Mouse (Mus musculus) hindbrain, embryonic 10.5 days (tissue): ENCODE results near the gene Olfr857. TPM values are rescaled to one million over a fixed set of nuclear protein-coding genes. Genes with fewer than 3 reads are reported as not detected.
"Not testable (repeated sequence)": the region's sequence is repeated elsewhere in the genome, so short reads cannot be mapped to it uniquely, and the experiment has no call there.

Source experiments
- DNase-seq: peaks from one replicate; pipeline ENCODE4 v3.0.0-alpha.2; 2017; ENCODE audit warnings: low spot score
- H3K27ac ChIP-seq: fragments of 300-500 bp; sonication (generic); 2 replicates; pipeline ENCODE4 v1.5.1; 2016; ENCODE audit warnings: mild to moderate bottlenecking, moderate library complexity
- H3K27me3 ChIP-seq: fragments of 300-500 bp; sonication (generic); 2 replicates; pipeline ENCODE4 v1.6.1; 2016; ENCODE audit warnings: mild to moderate bottlenecking; ENCODE audit not compliant: poor library complexity, insufficient read depth, severe bottlenecking
- H3K36me3 ChIP-seq: fragments of 300-500 bp; sonication (generic); 2 replicates; pipeline ENCODE4 v1.6.1; 2016; ENCODE audit warnings: mild to moderate bottlenecking, moderate library complexity
- H3K4me1 ChIP-seq: fragments of 300-500 bp; sonication (generic); replicated peaks from 2 replicates; pipeline ENCODE4 v1.6.1; 2016; ENCODE audit warnings: mild to moderate bottlenecking
- H3K4me3 ChIP-seq: fragments of 300-500 bp; sonication (generic); 2 replicates; pipeline ENCODE4 v1.5.1; 2016; ENCODE audit warnings: mild to moderate bottlenecking, moderate library complexity
- H3K9me3 ChIP-seq: fragments of 300-500 bp; sonication (generic); 2 replicates; pipeline ENCODE4 v1.6.1; 2016; ENCODE audit warnings: mild to moderate bottlenecking, moderate library complexity
- WGBS: fragments of 180-500 bp; shearing (Covaris S2); methylation state at CpG from one replicate; pipeline ENCODE4 v1.1.7; 2016; 5-methylcytosine and 5-hydroxymethylcytosine counted together
- polyA plus RNA-seq: library from polyadenylated mRNA; unstranded; fragments of >200 nt; fragmentation: Nextera tagmentation; extraction: Ambion mirVana; gene quantifications from 2 replicates; pipeline ENCODE4 v1.2.1, GENCODE M21; 2016

Olfr857 gene
- polyA plus RNA-seq = not detected in 2 replicates

DNA sequence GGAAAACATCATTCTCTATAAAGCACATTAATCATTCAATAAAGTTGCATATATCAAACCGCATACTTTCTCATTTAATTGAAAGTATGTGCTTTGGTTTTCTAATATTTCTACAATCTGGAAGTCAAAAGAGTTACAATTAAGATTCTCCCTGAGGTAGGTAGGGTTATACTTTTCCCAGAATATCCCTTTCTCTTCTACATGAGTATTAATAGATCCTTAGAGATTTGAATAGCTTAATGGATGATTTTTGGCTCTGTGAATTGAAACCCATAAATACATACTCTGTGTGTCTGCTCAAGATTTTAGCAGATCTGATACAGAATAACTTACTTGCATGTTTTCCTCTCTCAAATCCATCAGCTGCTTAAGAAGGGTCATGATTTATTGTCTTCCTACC is at the start of gene Olfr857:
TSS of gene Olfr857 (plus strand) at position 301 of the 400 bp plus-strand sequence.
- H3K27ac ChIP-seq = no peak within 1 kb of the TSS
- no peak within 1 kb of the TSS for H3K4me3 ChIP-seq
- WGBS = 90% methylated on average over 1 of the region's 1 CpGs
- H3K9me3 ChIP-seq = peaks cover 7% of the 10 kb centered on the region; the same call in 1 of the 2 replicates
- H3K27me3 ChIP-seq = no peaks in the 10 kb centered on the region
- H3K36me3 ChIP-seq = no peaks in the 10 kb centered on the region
- H3K4me1 ChIP-seq = no peaks in the 10 kb centered on the region
- no peak for DNase-seq

DNA sequence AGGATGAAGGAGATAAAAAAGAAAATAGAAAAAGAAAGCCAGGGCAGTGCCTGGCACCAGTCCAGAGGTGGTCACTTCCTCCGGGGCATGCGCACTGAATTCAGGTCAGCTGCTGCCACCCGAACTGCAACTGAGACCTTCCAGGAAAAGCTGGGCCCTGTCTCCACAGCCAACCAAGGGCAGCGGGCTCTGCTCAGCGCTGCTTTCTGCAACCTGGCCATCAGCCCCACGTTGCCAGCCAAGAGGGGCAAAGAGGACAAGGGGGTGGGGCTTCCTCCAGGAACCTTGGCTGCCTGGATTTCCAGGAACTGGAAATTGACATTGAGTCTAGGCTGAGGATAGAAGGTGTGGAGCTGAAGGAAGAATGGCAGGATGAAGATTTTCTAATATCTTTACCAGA is 19.0 kb upstream of the Olfr857 start:
- no peak for DNase-seq
- H3K4me3 ChIP-seq = no peak overlapping the region
- H3K36me3 ChIP-seq = no peaks in the 10 kb centered on the region
- WGBS = 86% methylated on average over 6 of the region's 6 CpGs
- no peaks in the 10 kb centered on the region for H3K27me3 ChIP-seq
- no peak overlapping the region for H3K27ac ChIP-seq
- H3K9me3 ChIP-seq = peaks cover 27% of the 10 kb centered on the region
- no peaks in the 10 kb centered on the region for H3K4me1 ChIP-seq

DNA sequence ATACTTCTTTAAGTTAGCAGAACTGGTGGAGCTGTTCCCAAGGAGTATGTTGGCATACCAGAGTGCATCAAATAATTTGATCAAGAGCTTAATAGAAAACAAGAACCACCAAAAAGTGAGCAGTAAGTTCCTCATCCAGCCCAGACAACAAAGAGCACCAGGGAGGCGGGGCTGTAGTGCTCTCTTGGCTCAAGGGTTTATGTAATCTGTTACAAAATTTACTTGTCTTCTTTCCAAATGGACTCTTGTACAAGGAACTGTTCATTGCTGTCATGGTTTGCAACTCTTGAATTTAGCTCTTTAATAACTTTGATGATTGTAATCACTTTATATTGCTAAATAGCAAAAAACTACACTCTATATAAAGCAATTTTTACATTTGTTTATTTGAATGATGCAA is 17.8 kb upstream of the Olfr857 start:
- Histone ChIP-seq H3K4me3 (no peak overlapping the region), H3K27ac (no peak overlapping the region), H3K9me3 (peaks cover 26% of the 10 kb centered on the region), H3K27me3 (no peaks in the 10 kb centered on the region), H3K36me3 (no peaks in the 10 kb centered on the region), H3K4me1 (no peaks in the 10 kb centered on the region)
- no peak for DNase-seq
- 89% methylated on average over 1 of the region's 1 CpGs for WGBS

DNA sequence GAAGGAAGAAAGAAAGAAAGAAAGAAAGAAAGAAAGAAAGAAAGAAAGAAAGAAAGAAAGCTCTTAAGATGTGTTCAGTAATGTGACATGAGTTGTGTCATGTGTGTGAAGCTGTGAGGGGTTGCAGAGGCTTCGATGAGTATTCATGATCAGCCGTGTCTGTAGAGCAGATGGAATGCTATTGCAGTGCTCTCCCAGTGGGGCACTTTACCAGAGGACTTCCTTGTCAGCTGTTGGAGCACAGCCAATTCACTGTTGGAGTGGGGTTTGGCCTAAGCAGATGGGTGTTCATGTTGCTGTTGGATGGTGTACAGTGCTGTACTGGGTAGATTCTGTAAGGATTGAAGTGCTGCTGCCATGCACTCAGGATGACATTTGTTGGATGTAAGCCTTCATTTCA is 16.8 kb upstream of the Olfr857 start:
- Histone ChIP-seq H3K4me3 (no peak overlapping the region), H3K27me3 (no peaks in the 10 kb centered on the region), H3K4me1 (no peaks in the 10 kb centered on the region), H3K36me3 (no peaks in the 10 kb centered on the region), H3K9me3 (peaks cover 26% of the 10 kb centered on the region), H3K27ac (no peak overlapping the region)
- WGBS = 83% methylated on average over 2 of the region's 2 CpGs
- no peak for DNase-seq

DNA sequence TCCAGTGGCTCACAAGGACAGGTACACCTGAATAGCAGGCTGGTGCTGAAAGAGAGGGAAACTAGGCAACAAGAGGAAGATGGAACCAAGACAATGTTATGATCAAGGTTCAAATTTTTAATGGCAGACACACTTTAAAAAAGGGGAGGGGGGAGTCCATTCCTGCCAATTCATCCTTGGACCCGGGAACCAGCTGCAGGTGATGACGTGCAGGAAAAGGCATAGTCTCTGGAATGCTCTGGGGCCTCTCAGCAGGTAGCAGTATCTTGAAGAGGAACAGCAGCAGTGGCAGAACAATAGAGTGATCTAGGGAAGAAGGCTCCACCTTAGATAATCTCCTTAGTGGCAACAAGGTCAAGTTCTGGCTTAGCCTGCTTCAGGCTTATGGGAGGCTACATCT is 14.9 kb upstream of the Olfr857 start:
- WGBS = 53% methylated on average over 2 of the region's 2 CpGs
- H3K27me3 ChIP-seq, H3K27ac ChIP-seq, DNase-seq, H3K4me1 ChIP-seq, H3K4me3 ChIP-seq, H3K36me3 ChIP-seq: not testable (repeated sequence)
- peaks cover 29% of the 10 kb centered on the region for H3K9me3 ChIP-seq

DNA sequence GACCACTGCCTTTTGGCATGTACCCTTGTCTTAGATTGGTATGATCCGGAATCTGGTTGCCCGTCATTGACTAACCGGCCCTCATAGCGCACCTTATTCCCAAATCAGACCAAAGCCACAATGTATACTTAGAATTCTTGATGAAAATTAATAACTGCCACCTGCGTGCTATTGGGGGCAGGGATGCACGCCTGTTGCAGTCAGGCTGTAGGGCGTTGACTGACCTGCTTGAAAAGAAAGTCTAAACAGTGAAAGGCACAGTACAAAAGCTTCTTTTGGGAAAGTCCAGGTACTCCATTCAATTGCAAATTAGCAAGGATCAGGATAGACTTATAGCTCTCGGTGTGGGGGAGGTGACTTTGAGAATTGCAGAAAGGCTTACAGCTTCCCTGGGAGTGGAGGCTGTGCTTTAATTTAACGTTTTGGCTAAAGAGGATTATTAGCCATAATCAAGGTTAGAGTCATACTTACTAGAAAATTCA is 14.3 kb upstream of the Olfr857 start:
- H3K4me1 ChIP-seq, H3K4me3 ChIP-seq, DNase-seq, H3K27ac ChIP-seq, H3K27me3 ChIP-seq, H3K36me3 ChIP-seq: not testable (repeated sequence)
- H3K9me3 ChIP-seq = peaks cover 30% of the 10 kb centered on the region
- 76% methylated on average over 9 of the region's 9 CpGs for WGBS

DNA sequence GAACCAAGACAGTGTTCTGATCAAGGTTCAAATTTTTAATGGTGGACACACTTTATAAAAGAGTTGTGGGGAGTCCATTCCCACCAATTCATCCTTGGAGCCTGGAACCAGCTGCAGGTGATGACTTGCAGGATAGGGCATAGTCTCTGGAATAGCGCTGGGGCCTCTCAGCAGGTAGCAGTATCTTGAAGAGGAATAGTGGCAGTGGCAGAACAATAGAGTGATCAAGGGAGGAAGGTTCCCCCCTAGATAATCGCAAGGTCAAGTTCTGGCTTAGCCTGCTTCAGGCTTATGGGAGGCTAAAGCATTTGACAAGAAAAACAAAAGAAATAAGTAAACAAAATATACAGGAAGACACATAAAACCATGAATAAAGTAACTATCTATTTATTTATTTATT is 4.7 kb upstream of the Olfr857 start:
- 66% methylated on average over 2 of the region's 2 CpGs for WGBS
- H3K27me3 ChIP-seq, H3K27ac ChIP-seq, H3K4me1 ChIP-seq, H3K36me3 ChIP-seq, DNase-seq, H3K4me3 ChIP-seq, H3K9me3 ChIP-seq: not testable (repeated sequence)

Other genes with a start within 250 kb of the Olfr857 start
- not detected in 2 replicates for gene Olfr850, start 231.2 kb upstream of the Olfr857 start, polyA plus RNA-seq
- not detected in 2 replicates for gene Olfr851, start 216.1 kb upstream of the Olfr857 start, polyA plus RNA-seq
- gene Olfr853, start 168.4 kb upstream of the Olfr857 start, polyA plus RNA-seq = not detected in 2 replicates
- not detected in 2 replicates for gene Olfr854, start 142.1 kb upstream of the Olfr857 start, polyA plus RNA-seq
- not detected in 2 replicates for gene Olfr855, start 126.8 kb upstream of the Olfr857 start, polyA plus RNA-seq
- gene Zfp317, start 87.3 kb upstream of the Olfr857 start, polyA plus RNA-seq = 35.3 and 36.0 TPM in 2 replicates
- gene Olfr58, start 70.8 kb downstream of the Olfr857 start, polyA plus RNA-seq = not detected in 2 replicates
- not detected in 2 replicates for gene Olfr859, start 95.5 kb downstream of the Olfr857 start, polyA plus RNA-seq
- gene Olfr860, start 140.3 kb downstream of the Olfr857 start, polyA plus RNA-seq = not detected in 2 replicates
- not detected in 2 replicates for gene Olfr862, start 178.6 kb downstream of the Olfr857 start, polyA plus RNA-seq
- 0.16 TPM in 2 replicates for gene Olfr77, start 207.4 kb downstream of the Olfr857 start, polyA plus RNA-seq